Mouse (Mus musculus): ENCODE measurements around the gene Btla.

DNA sequence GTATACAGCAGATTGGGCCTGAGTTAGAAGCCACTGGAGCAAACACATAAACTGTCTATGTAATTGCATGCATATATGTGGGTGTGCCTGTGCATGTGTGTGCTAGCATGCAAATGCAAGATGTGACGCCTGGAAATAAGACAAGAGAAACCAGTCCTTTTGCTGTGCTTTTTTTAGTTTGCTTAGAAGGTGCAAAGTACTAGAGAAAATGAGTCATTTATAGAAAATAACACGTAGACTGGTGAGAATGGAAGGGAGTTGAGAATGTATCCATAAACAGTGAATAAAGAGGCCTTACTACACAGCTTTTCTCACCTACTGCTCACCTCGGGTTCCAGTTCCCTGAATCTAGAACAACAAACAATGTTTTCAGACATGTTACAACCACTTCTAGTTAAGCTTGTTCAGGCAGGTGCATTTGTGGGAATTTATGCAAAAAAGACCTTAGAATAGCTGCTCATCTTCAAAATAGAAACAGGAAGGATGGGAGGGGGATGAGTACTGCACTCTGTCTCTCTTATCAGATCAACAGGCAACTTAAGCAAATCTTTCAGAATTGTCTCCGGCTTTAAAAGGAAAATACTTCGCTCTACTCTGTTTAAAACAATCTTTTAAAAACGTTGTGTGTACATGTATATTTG is 27.8 kb downstream of the Btla start:
- no peak for TF ChIP-seq CTCF (IDR thresholded peaks at IDR 0.05; ENCODE audit: insufficient read depth, low read depth, low read length)
- no peak for TF ChIP-seq POLR2A (IDR thresholded peaks at IDR 0.05; ENCODE audit: insufficient read depth, low read depth, low read length)
